Mouse (Mus musculus): ENCODE results near the gene Add3. TPM values are rescaled to one million over a fixed set of nuclear protein-coding genes. Genes with fewer than 3 reads are reported as not detected.

The Add3 gene
- total and polyA plus RNA-seq, 2 experiments from 2014 or later, result 52.3 to 52.6 TPM

DNA sequence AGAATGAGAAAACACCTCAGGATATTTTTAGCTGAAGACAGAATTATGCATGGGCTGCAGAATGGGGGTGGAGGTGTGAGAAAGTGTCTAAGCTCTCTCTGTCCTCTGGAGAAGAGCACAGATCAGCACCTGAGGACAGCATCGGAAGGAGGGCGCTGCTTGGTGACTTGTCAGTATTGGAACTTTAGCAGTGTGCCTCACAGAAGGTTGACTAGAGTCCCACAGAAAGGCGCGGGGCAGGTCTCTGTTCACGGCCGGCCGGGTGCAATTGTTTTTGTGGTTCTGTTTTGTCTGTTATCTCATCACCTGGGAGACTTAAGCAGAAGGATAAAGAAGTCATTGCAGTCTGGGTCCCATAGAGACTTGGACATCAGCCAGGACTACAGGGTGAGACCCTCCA lies 47.3 kb downstream of the Add3 start:
- Histone ChIP-seq H3K9ac (no peak overlapping the region), H3K4me3 (ENCODE audit: low read depth, low read length) (no peak overlapping the region), H3K4me2 (ENCODE audit: low read depth) (no peak overlapping the region), H3K27ac (ENCODE audit: low read depth, low read length) (no peak overlapping the region), H3K36me3 (ENCODE audit: insufficient read depth) (no peaks in the 10 kb centered on the region), H3K27me3 (ENCODE audit: insufficient read depth, low read length) (no peaks in the 10 kb centered on the region), H3K9me3 (ENCODE audit: low read length) (no peaks in the 10 kb centered on the region), H3K4me1 (ENCODE audit: insufficient read depth) (no peaks in the 10 kb centered on the region)
- ATAC-seq, result no peak
- TF ChIP-seq CTCF (IDR thresholded peaks at IDR 0.05; ENCODE audit: low read depth), result no peak
- WGBS, result 81% methylated on average over 7 of the region's 7 CpGs
- DNase-seq, result no peak

DNA sequence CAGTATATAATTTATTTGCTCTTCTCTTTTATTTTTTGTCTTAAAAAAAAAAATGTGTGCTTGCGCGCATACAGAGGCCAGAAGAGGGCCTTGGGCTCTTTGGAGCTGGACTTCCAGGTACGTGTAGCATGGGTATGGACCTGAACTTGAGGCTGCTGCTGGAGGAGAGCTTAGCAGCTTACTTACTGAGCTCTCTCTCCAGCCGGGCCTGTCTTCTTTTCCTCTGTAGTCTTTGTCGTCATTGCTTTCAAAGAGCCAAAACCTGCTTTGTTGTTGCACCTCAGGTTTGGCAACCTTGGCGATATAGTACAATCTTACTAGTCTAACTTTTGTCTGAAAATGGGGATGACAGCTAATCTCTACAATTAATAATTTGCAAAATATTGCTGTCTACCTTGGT lies 47.9 kb downstream of the Add3 start:
- TF ChIP-seq CTCF (IDR thresholded peaks at IDR 0.05; ENCODE audit: low read depth), result no peak
- Histone ChIP-seq H3K36me3 (ENCODE audit: insufficient read depth) (no peaks in the 10 kb centered on the region), H3K9me3 (ENCODE audit: low read length) (no peaks in the 10 kb centered on the region), H3K27me3 (ENCODE audit: insufficient read depth, low read length) (no peaks in the 10 kb centered on the region), H3K4me3 (ENCODE audit: low read depth, low read length) (no peak overlapping the region), H3K4me2 (ENCODE audit: low read depth) (no peak overlapping the region), H3K4me1 (ENCODE audit: insufficient read depth) (no peaks in the 10 kb centered on the region), H3K9ac (no peak overlapping the region), H3K27ac (ENCODE audit: low read depth, low read length) (no peak overlapping the region)
- no peak for DNase-seq
- WGBS, result 77% methylated on average over 6 of the region's 6 CpGs
- no peak for ATAC-seq

DNA sequence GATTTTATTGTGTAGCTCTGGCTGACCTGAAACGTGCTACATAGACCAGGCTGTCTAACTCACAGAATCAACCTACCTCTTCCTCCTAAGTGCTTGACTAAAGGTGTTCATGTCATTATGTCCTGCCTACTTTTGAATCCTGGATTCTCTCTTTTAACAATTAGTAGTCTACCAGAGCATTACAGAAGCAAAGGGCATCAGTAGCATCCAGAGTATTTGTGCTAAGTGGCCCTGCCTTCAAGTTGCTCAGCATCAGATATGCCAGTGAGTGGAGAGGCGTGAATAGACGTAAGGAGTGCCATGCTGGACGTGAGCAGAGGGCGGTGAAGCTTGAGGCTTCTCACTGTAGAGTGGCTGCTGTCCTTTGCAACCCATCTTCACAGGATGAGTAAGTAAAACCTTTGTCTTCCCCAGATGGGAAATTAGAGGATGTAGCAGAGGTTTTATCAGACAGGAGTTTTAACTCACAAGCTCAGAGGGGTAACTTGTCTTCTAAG lies 48.5 kb downstream of the Add3 start:
- Histone ChIP-seq H3K4me3 (ENCODE audit: low read depth, low read length) (no peak overlapping the region), H3K4me1 (ENCODE audit: insufficient read depth) (no peaks in the 10 kb centered on the region), H3K27ac (ENCODE audit: low read depth, low read length) (no peak overlapping the region), H3K9ac (no peak overlapping the region), H3K4me2 (ENCODE audit: low read depth) (no peak overlapping the region), H3K27me3 (ENCODE audit: insufficient read depth, low read length) (no peaks in the 10 kb centered on the region), H3K36me3 (ENCODE audit: insufficient read depth) (no peaks in the 10 kb centered on the region), H3K9me3 (ENCODE audit: low read length) (no peaks in the 10 kb centered on the region)
- no peak for ATAC-seq
- no peak for DNase-seq
- whole genome bisulfite sequencing, result 91% methylated on average over 5 of the region's 5 CpGs
- no peak for TF ChIP-seq CTCF (IDR thresholded peaks at IDR 0.05; ENCODE audit: low read depth)

DNA sequence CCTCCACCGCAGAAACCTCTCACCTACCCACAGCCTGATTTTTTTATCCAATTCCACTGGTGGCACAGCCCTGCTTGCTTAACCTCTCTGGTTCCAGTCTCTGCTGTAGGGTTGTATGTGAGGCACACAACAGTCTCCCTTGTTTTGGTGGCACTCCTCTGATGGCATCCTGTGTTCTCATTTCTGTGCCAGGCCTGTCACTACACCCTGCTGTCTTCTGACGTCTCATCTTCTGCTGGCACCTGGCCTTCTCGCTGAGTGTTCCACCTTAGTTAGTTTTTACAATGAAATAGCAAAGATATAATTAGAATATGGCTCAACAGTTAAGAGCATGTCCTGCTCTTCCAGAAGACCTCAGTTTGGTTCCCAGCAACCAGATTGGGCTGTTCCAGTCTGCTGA lies 49.5 kb downstream of the Add3 start:
- TF ChIP-seq CTCF (IDR thresholded peaks at IDR 0.05; ENCODE audit: low read depth), result no peak
- 76% methylated on average over 3 of the region's 3 CpGs for WGBS
- Histone ChIP-seq H3K4me2 (ENCODE audit: low read depth) (no peak overlapping the region), H3K4me1 (ENCODE audit: insufficient read depth) (no peaks in the 10 kb centered on the region), H3K9me3 (ENCODE audit: low read length) (no peaks in the 10 kb centered on the region), H3K4me3 (ENCODE audit: low read depth, low read length) (no peak overlapping the region), H3K27me3 (ENCODE audit: insufficient read depth, low read length) (no peaks in the 10 kb centered on the region), H3K9ac (no peak overlapping the region), H3K36me3 (ENCODE audit: insufficient read depth) (no peaks in the 10 kb centered on the region), H3K27ac (ENCODE audit: low read depth, low read length) (no peak overlapping the region)
- no peak for DNase-seq
- no peak for ATAC-seq

DNA sequence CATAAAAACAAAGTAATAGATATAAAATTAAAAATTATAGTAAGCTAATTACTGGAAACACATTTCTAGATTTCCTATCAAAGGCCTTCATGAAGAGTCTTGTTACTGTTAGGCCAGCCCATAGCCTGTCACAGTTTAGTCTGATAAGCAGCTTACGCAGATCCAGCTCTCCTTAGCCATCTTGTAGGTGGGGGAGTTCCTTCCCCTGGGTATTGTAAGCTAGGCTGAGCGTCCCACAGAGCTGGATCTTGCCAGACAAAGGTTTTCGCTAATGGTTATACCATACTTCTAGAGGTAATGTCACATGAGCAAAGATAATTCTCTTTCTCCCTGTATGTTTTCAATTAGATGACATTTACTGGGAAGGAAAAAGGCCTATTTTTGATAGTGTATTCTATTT lies 50.0 kb downstream of the Add3 start:
- Histone ChIP-seq H3K9me3 (ENCODE audit: low read length) (no peaks in the 10 kb centered on the region), H3K27ac (ENCODE audit: low read depth, low read length) (no peak overlapping the region), H3K4me2 (ENCODE audit: low read depth) (no peak overlapping the region), H3K9ac (no peak overlapping the region), H3K4me3 (ENCODE audit: low read depth, low read length) (no peak overlapping the region), H3K36me3 (ENCODE audit: insufficient read depth) (no peaks in the 10 kb centered on the region), H3K4me1 (ENCODE audit: insufficient read depth) (no peaks in the 10 kb centered on the region), H3K27me3 (ENCODE audit: insufficient read depth, low read length) (no peaks in the 10 kb centered on the region)
- 75% methylated on average over 3 of the region's 3 CpGs for WGBS
- ATAC-seq, result no peak
- DNase-seq, result no peak
- TF ChIP-seq CTCF (IDR thresholded peaks at IDR 0.05; ENCODE audit: low read depth), result no peak

DNA sequence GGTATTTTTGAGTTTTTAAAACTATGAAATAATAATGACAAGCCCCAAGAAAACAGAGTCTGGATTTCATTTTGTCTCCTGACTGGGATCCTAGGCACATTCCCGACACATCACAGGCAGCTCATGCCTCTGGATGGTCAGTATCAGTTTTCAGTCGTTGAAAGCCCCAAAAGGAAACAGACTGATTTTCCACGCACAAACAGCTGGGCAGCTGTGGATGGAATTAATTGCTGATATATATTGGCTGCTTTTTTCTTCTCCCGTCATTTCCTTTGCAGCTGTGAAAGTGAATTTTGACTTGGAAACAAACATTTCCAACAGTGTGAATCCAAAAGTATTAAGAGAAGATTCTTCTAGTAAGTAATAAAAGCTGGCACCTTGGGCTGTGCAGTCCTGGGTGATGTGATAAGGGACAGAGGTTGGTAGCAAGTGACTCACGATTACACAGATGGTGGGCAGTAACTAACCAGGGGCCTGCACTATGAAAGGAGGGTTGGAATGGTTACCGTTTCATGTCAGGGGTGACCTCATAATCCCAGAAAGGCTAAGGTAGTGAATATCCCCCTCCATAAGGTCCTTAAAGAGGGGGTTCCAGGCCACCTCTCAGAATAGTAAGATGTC lies 51.7 kb downstream of the Add3 start:
- no peak for DNase-seq
- Histone ChIP-seq H3K4me1 (ENCODE audit: insufficient read depth) (no peaks in the 10 kb centered on the region), H3K9me3 (ENCODE audit: low read length) (no peaks in the 10 kb centered on the region), H3K4me3 (ENCODE audit: low read depth, low read length) (no peak overlapping the region), H3K36me3 (ENCODE audit: insufficient read depth) (no peaks in the 10 kb centered on the region), H3K27ac (ENCODE audit: low read depth, low read length) (no peak overlapping the region), H3K27me3 (ENCODE audit: insufficient read depth, low read length) (no peaks in the 10 kb centered on the region), H3K9ac (no peak overlapping the region), H3K4me2 (ENCODE audit: low read depth) (no peak overlapping the region)
- 79% methylated on average over 6 of the region's 6 CpGs for WGBS
- TF ChIP-seq CTCF (IDR thresholded peaks at IDR 0.05; ENCODE audit: low read depth), result no peak
- ATAC-seq, result no peak

DNA sequence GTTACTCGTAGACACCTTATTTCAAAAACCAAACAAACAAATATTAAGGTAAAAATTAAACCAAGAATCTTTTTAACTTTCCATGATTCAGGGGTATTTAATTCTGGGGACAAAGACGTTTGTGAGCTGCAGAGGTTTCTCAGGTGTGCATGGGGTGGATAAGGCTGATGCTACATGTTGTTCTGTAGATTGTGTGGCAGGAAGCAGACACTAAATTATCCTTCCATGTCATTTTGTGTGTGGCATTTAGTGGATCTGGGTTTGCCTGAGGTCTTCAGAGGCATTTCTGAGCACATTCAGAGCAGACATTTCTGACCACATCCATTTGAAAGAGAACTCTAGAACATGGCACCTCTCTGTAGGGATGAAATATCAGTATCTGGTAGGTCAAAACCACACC lies 52.9 kb downstream of the Add3 start:
- no peak for DNase-seq
- no peaks in the 10 kb centered on the region for H3K36me3 ChIP-seq (ENCODE audit: insufficient read depth)
- TF ChIP-seq CTCF (IDR thresholded peaks at IDR 0.05; ENCODE audit: low read depth), result no peak
- no peak overlapping the region for H3K27ac ChIP-seq (ENCODE audit: low read depth, low read length)
- H3K4me2 ChIP-seq (ENCODE audit: low read depth), result no peak overlapping the region
- no peak for ATAC-seq
- no peaks in the 10 kb centered on the region for H3K27me3 ChIP-seq (ENCODE audit: insufficient read depth, low read length)
- no peaks in the 10 kb centered on the region for H3K9me3 ChIP-seq (ENCODE audit: low read length)
- WGBS, result 97% methylated on average over 2 of the region's 2 CpGs
- H3K9ac ChIP-seq, result no peak overlapping the region
- no peaks in the 10 kb centered on the region for H3K4me1 ChIP-seq (ENCODE audit: insufficient read depth)
- H3K4me3 ChIP-seq (ENCODE audit: low read depth, low read length), result no peak overlapping the region
